Mouse (Mus musculus) heart, adult 11 months (tissue): Measurements from ENCODE around the gene Fermt1.

Experiments
- DNase-seq: peaks from one replicate; pipeline ENCODE4 v3.0.0; 2022

The Fermt1 gene

GRCm38 (mm10) chr2:132914785-132915184 is 30.9 kb downstream of the Fermt1 start:
- DNase-seq, result no peak

GRCm38 (mm10) chr2:132906763-132907162 is 38.9 kb downstream of the Fermt1 start:
- DNase-seq, result no peak

- DNase-seq, result peak; percentile 4
Observed at GRCm38 (mm10) chr2:132904961-132905360, 40.7 kb downstream of the Fermt1 start.

- DNase-seq, result peak; percentile 88
Observed at GRCm38 (mm10) chr2:132903498-132903897, 42.2 kb downstream of the Fermt1 start.

- no peak for DNase-seq
Observed at GRCm38 (mm10) chr2:132902056-132902455, 43.6 kb downstream of the Fermt1 start.

GRCm38 (mm10) chr2:132901636-132902035 is 44.1 kb downstream of the Fermt1 start:
- DNase-seq, result peak; percentile 85

- peak; percentile 84 for DNase-seq
Observed at GRCm38 (mm10) chr2:132900596-132900995, 45.1 kb downstream of the Fermt1 start.

GRCm38 (mm10) chr2:132898211-132898610 is 47.5 kb downstream of the Fermt1 start:
- peak; percentile 76 for DNase-seq

- DNase-seq, result peak; percentile 77
Observed at GRCm38 (mm10) chr2:132893826-132894225, 51.9 kb downstream of the Fermt1 start.

GRCm38 (mm10) chr2:132885312-132885711 is 60.4 kb downstream of the Fermt1 start:
- peak; percentile 70 for DNase-seq

- peak; percentile 90 for DNase-seq
Observed at GRCm38 (mm10) chr2:132884303-132884967, 61.3 kb downstream of the Fermt1 start.

- no peak for DNase-seq
Observed at GRCm38 (mm10) chr2:132880844-132881645, 64.7 kb downstream of the Fermt1 start, which contains the start of gene Lrrn4. Gene Lrrn4, minus strand, starts transcription at chr2:132880891.

GRCm38 (mm10) chr2:132879261-132880044 is 66.3 kb downstream of the Fermt1 start:
- peak; percentile 91 for DNase-seq

- DNase-seq, result no peak
Observed at GRCm38 (mm10) chr2:132876991-132877390, 68.7 kb downstream of the Fermt1 start.

GRCm38 (mm10) chr2:132873657-132874326 is 71.9 kb downstream of the Fermt1 start:
- no peak for DNase-seq

- no peak for DNase-seq
Observed at GRCm38 (mm10) chr2:132871663-132872062, 74.0 kb downstream of the Fermt1 start.

- DNase-seq, result no peak
Observed at GRCm38 (mm10) chr2:132870286-132870685, 75.4 kb downstream of the Fermt1 start.

GRCm38 (mm10) chr2:132869682-132870081 is 76.0 kb downstream of the Fermt1 start:
- peak; percentile 84 for DNase-seq

GRCm38 (mm10) chr2:132867521-132867920 is 78.2 kb downstream of the Fermt1 start:
- DNase-seq, result no peak

GRCm38 (mm10) chr2:132863325-132863724 is 82.4 kb downstream of the Fermt1 start:
- DNase-seq, result no peak

GRCm38 (mm10) chr2:132861456-132861855 is 84.2 kb downstream of the Fermt1 start:
- DNase-seq, result no peak

- no peak for DNase-seq
Observed at GRCm38 (mm10) chr2:132860435-132860834, 85.3 kb downstream of the Fermt1 start.

- DNase-seq, result peak; percentile 48
Observed at GRCm38 (mm10) chr2:132856333-132856732, 89.4 kb downstream of the Fermt1 start.
